ENCODE assay signal across 16 mouse cellular contexts in genomic region chr10:22981798-22982197, GRCm38 (mm10).
DNase-seq lines count a peak whose midpoint lies in the region; ATAC-seq and TF ChIP-seq lines count a peak whose summit lies in the region.
"Had no signal": no experiment of that assay in that cellular context is flagged by ENCODE, and none has a peak within 500 bp of the region (broad histone marks: within the 10 kb centered on the region; RNA-seq: fewer than 3 reads in every experiment).

No protein-coding gene starts in this region.

- no peak overlapping the region for H3ac ChIP-seq in C2C12 (ENCODE audit: control insufficient read depth, insufficient read length, low read depth)

- H3K4me1 ChIP-seq in heart, embryonic 15.5 days (replicated peaks), result no peaks in the 10 kb centered on the region
- H3K4me1 ChIP-seq in liver, embryonic 12.5 days, result no peaks in the 10 kb centered on the region
- no peaks in the 10 kb centered on the region for H3K4me1 ChIP-seq in midbrain, embryonic 16.5 days (ENCODE audit: control insufficient read depth, insufficient read depth, low read length)
- H3K4me1 ChIP-seq: forebrain, embryonic 15.5 days; limb, embryonic 12.5 days had no signal

- no peak for TF ChIP-seq CTCF in C2C12 (IDR thresholded peaks at IDR 0.05; ENCODE audit: control insufficient read depth, insufficient read depth, insufficient read length)

- no peaks in the 10 kb centered on the region for H3K9me3 ChIP-seq in heart, embryonic 15.5 days (replicated peaks)
- H3K9me3 ChIP-seq in liver, embryonic 12.5 days (replicated peaks), result no peaks in the 10 kb centered on the region
- no peaks in the 10 kb centered on the region for H3K9me3 ChIP-seq in midbrain, embryonic 16.5 days (replicated peaks; ENCODE audit: control insufficient read depth, low read length, poor library complexity, severe bottlenecking)
- H3K9me3 ChIP-seq: forebrain, embryonic 15.5 days; limb, embryonic 12.5 days had no signal

- H3K79me3 ChIP-seq in C2C12 (ENCODE audit: low read depth), result no peaks in the 10 kb centered on the region

- ATAC-seq in heart, embryonic 15.5 days (replicated peaks; ENCODE audit: insufficient number of reproducible peaks, insufficient read depth, low FRiP score, low read depth), result peak; percentile 64
- ATAC-seq in liver, embryonic 12.5 days, result peak; percentile 32; the same call in 1 of the 2 replicates
- ATAC-seq in midbrain, embryonic 16.5 days, result no peak
- ATAC-seq: activated CD4-positive, CD25-positive, alpha-beta regulatory T cell, adult 4 months; forebrain, embryonic 15.5 days; hindbrain, embryonic 16.5 days had no signal

- peak; percentile 45 for DNase-seq in kidney, adult 9 months
- DNase-seq in spleen, adult 12 weeks (ENCODE audit: low spot score), result no peak
- DNase-seq in spleen, postnatal 4 days (ENCODE audit: low spot score in 2 of 2), result no peak
- no peak for DNase-seq in frontal cortex, postnatal 10 days (ENCODE audit: low spot score in 2 of 2)
- DNase-seq: cerebellum, adult 9-11 months; gastrocnemius, postnatal 36 days; layer of hippocampus, adult 9-11 months; thymus, postnatal 4 days had no signal

- H3K4me2 ChIP-seq in heart, embryonic 15.5 days, result no peak overlapping the region
- H3K4me2 ChIP-seq in liver, embryonic 12.5 days, result no peak overlapping the region
- H3K4me2 ChIP-seq in midbrain, embryonic 16.5 days (ENCODE audit: low read length), result no peak overlapping the region
- H3K4me2 ChIP-seq: forebrain, embryonic 15.5 days; limb, embryonic 12.5 days had no signal

- WGBS in heart, embryonic 15.5 days, result 40% methylated on average over 6 of the region's 6 CpGs
- 22% methylated on average over 6 of the region's 6 CpGs for WGBS in liver, embryonic 12.5 days (ENCODE audit: insufficient replicate concordance)
- WGBS in midbrain, embryonic 16.5 days, result 87% methylated on average over 6 of the region's 6 CpGs

- H3K4me3 ChIP-seq in C2C12 (ENCODE audit: insufficient read depth, poor library complexity, severe bottlenecking), result no peak overlapping the region
- no peak overlapping the region for H3K4me3 ChIP-seq in heart, embryonic 15.5 days
- no peak overlapping the region for H3K4me3 ChIP-seq in liver, embryonic 12.5 days
- no peak overlapping the region for H3K4me3 ChIP-seq in midbrain, embryonic 16.5 days (ENCODE audit: low read depth, low read length)
- H3K4me3 ChIP-seq: forebrain, embryonic 15.5 days; limb, embryonic 12.5 days had no signal

- H3K9ac ChIP-seq in heart, embryonic 15.5 days, result no peak overlapping the region
- no peak overlapping the region for H3K9ac ChIP-seq in liver, embryonic 12.5 days
- no peak overlapping the region for H3K9ac ChIP-seq in midbrain, embryonic 16.5 days (ENCODE audit: low read depth, low read length)
- H3K9ac ChIP-seq: forebrain, embryonic 15.5 days; limb, embryonic 12.5 days had no signal

- H3K27ac ChIP-seq in heart, embryonic 15.5 days, result no peak overlapping the region
- H3K27ac ChIP-seq in liver, embryonic 12.5 days, result no peak overlapping the region
- no peak overlapping the region for H3K27ac ChIP-seq in midbrain, embryonic 16.5 days (ENCODE audit: low read length)
- H3K27ac ChIP-seq: forebrain, embryonic 15.5 days; limb, embryonic 12.5 days had no signal

- H3K27me3 ChIP-seq in C2C12 (ENCODE audit: control insufficient read depth, insufficient read depth, insufficient read length), result no peaks in the 10 kb centered on the region
- H3K27me3 ChIP-seq in heart, embryonic 15.5 days, result no peaks in the 10 kb centered on the region
- no peaks in the 10 kb centered on the region for H3K27me3 ChIP-seq in liver, embryonic 12.5 days (replicated peaks)
- H3K27me3 ChIP-seq in midbrain, embryonic 16.5 days (ENCODE audit: control insufficient read depth, insufficient read depth, low read depth, low read length), result no peaks in the 10 kb centered on the region
- H3K27me3 ChIP-seq: forebrain, embryonic 15.5 days had no signal

- no peaks in the 10 kb centered on the region for H3K79me2 ChIP-seq in C2C12 (ENCODE audit: control insufficient read depth, insufficient read depth)

- no peaks in the 10 kb centered on the region for H3K36me3 ChIP-seq in C2C12 (ENCODE audit: control insufficient read depth, insufficient read depth)
- no peaks in the 10 kb centered on the region for H3K36me3 ChIP-seq in heart, embryonic 15.5 days
- H3K36me3 ChIP-seq in liver, embryonic 12.5 days, result no peaks in the 10 kb centered on the region
- no peaks in the 10 kb centered on the region for H3K36me3 ChIP-seq in midbrain, embryonic 16.5 days (ENCODE audit: control insufficient read depth, insufficient read depth, low read length)
- H3K36me3 ChIP-seq: forebrain, embryonic 15.5 days; limb, embryonic 12.5 days had no signal

TF ChIP-seq in C2C12, 6 proteins besides CTCF, POLR2A, EP300 and RAD21:
- peak; percentile 77 for TF ChIP-seq MYOD1 (IDR thresholded peaks at IDR 0.05; ENCODE audit: control insufficient read depth, insufficient read length, low read depth)
- TF ChIP-seq USF1 (IDR thresholded peaks at IDR 0.05; ENCODE audit: low read depth), result peak; percentile 15
- TF ChIP-seq MYOG (IDR thresholded peaks at IDR 0.05; ENCODE audit: control insufficient read depth, extremely low read depth, insufficient read length), result no peak
